Mouse (Mus musculus): ENCODE data around the gene Scn1b. TPM values are rescaled to one million over a fixed set of nuclear protein-coding genes. Genes with fewer than 3 reads are reported as not detected.

Gene Scn1b
- polyA plus RNA-seq, 1 experiment: 627 TPM

GRCm38 (mm10) chr7:31088206-31088605 lies 38.6 kb downstream of the Scn1b start:
- DNase-seq (ENCODE audit: extremely low spot score in 1 of 2, low spot score in 1 of 2): no peak

GRCm38 (mm10) chr7:31087262-31087661 lies 39.5 kb downstream of the Scn1b start:
- no peak for DNase-seq (ENCODE audit: extremely low spot score in 1 of 2, low spot score in 1 of 2)

- DNase-seq (ENCODE audit: extremely low spot score in 1 of 2, low spot score in 1 of 2): no peak
Observed at GRCm38 (mm10) chr7:31086175-31086755, 40.5 kb downstream of the Scn1b start.

GRCm38 (mm10) chr7:31085171-31085570 lies 41.6 kb downstream of the Scn1b start:
- peak; percentile 50 to 55 for DNase-seq (ENCODE audit: extremely low spot score in 1 of 2, low spot score in 1 of 2)

- DNase-seq (ENCODE audit: extremely low spot score in 1 of 2, low spot score in 1 of 2): no peak
Observed at GRCm38 (mm10) chr7:31084140-31084539, 42.7 kb downstream of the Scn1b start.

GRCm38 (mm10) chr7:31082831-31083588 lies 43.8 kb downstream of the Scn1b start:
- peak in 1 of 2 experiments; percentile 47 for DNase-seq (ENCODE audit: extremely low spot score in 1 of 2, low spot score in 1 of 2)

- DNase-seq (ENCODE audit: extremely low spot score in 1 of 2, low spot score in 1 of 2): no peak
Observed at GRCm38 (mm10) chr7:31082106-31082505, 44.7 kb downstream of the Scn1b start.

- no peak for DNase-seq (ENCODE audit: extremely low spot score in 1 of 2, low spot score in 1 of 2)
Observed at GRCm38 (mm10) chr7:31081106-31081505, 45.7 kb downstream of the Scn1b start.

GRCm38 (mm10) chr7:31080611-31081010 lies 46.2 kb downstream of the Scn1b start:
- no peak for DNase-seq (ENCODE audit: extremely low spot score in 1 of 2, low spot score in 1 of 2)

GRCm38 (mm10) chr7:31079670-31080069 lies 47.1 kb downstream of the Scn1b start:
- DNase-seq (ENCODE audit: extremely low spot score in 1 of 2, low spot score in 1 of 2): no peak

GRCm38 (mm10) chr7:31077885-31078445 lies 48.8 kb downstream of the Scn1b start:
- DNase-seq (ENCODE audit: extremely low spot score in 1 of 2, low spot score in 1 of 2): peak in 1 of 2 experiments; percentile 86

- DNase-seq (ENCODE audit: extremely low spot score in 1 of 2, low spot score in 1 of 2): peak in 1 of 2 experiments; percentile 62
Observed at GRCm38 (mm10) chr7:31077470-31077869, 49.3 kb downstream of the Scn1b start.

- no peak for DNase-seq (ENCODE audit: extremely low spot score in 1 of 2, low spot score in 1 of 2)
Observed at GRCm38 (mm10) chr7:31076492-31076891, 50.3 kb downstream of the Scn1b start, which contains the start of gene Fxyd3. Gene Fxyd3, minus strand, starts transcription at chr7:31076704.

GRCm38 (mm10) chr7:31074713-31075069 lies 52.1 kb downstream of the Scn1b start:
- DNase-seq (ENCODE audit: extremely low spot score in 1 of 2, low spot score in 1 of 2): no peak

GRCm38 (mm10) chr7:31074061-31074712 lies 52.6 kb downstream of the Scn1b start:
- DNase-seq (ENCODE audit: extremely low spot score in 1 of 2, low spot score in 1 of 2): peak in 1 of 2 experiments; percentile 49

- no peak for DNase-seq (ENCODE audit: extremely low spot score in 1 of 2, low spot score in 1 of 2)
Observed at GRCm38 (mm10) chr7:31073546-31073945, 53.3 kb downstream of the Scn1b start.

GRCm38 (mm10) chr7:31072326-31072725 lies 54.5 kb downstream of the Scn1b start:
- no peak for DNase-seq (ENCODE audit: extremely low spot score in 1 of 2, low spot score in 1 of 2)

- no peak for DNase-seq (ENCODE audit: extremely low spot score in 1 of 2, low spot score in 1 of 2)
Observed at GRCm38 (mm10) chr7:31070324-31070723, 56.5 kb downstream of the Scn1b start.

- DNase-seq (ENCODE audit: extremely low spot score in 1 of 2, low spot score in 1 of 2): no peak
Observed at GRCm38 (mm10) chr7:31069491-31069890, 57.3 kb downstream of the Scn1b start.

GRCm38 (mm10) chr7:31067836-31068235 lies 59.0 kb downstream of the Scn1b start:
- DNase-seq (ENCODE audit: extremely low spot score in 1 of 2, low spot score in 1 of 2): peak in 1 of 2 experiments; percentile 51
